14 mouse cellular contexts compared by ENCODE assay signal in genomic region chr12:86379672-86380213, GRCm38 (mm10). TPM values are rescaled to one million over a fixed set of nuclear protein-coding genes. Genes with fewer than 3 reads are reported as not detected.
DNase-seq lines count a peak whose midpoint lies in the region; ATAC-seq lines count a peak whose summit lies in the region.
"Had no signal": no experiment of that assay in that cellular context is flagged by ENCODE, and none has a peak within 500 bp of the region (broad histone marks: within the 10 kb centered on the region; RNA-seq: fewer than 3 reads in every experiment).

No protein-coding gene starts in this region.

- no peaks in the 10 kb centered on the region for H3K9me3 ChIP-seq in kidney, embryonic 15.5 days (replicated peaks)
- H3K9me3 ChIP-seq in forebrain, embryonic 12.5 days, result no peaks in the 10 kb centered on the region
- no peaks in the 10 kb centered on the region for H3K9me3 ChIP-seq in neural tube, embryonic 14.5 days (ENCODE audit: control insufficient read depth, low read length)
- H3K9me3 ChIP-seq: liver, embryonic 13.5 days had no signal

- no peaks in the 10 kb centered on the region for H3K36me3 ChIP-seq in kidney, embryonic 15.5 days
- no peaks in the 10 kb centered on the region for H3K36me3 ChIP-seq in forebrain, embryonic 12.5 days (replicated peaks)
- no peaks in the 10 kb centered on the region for H3K36me3 ChIP-seq in neural tube, embryonic 14.5 days (ENCODE audit: control insufficient read depth, insufficient read depth, low read length)
- H3K36me3 ChIP-seq: liver, embryonic 13.5 days had no signal

- H3K9ac ChIP-seq in kidney, embryonic 15.5 days, result no peak overlapping the region
- H3K9ac ChIP-seq in forebrain, embryonic 12.5 days, result 0 out of 2 replicates have a peak overlapping the region, but pooled peaks have one; percentile 9
- H3K9ac ChIP-seq in neural tube, embryonic 14.5 days (replicated peaks; ENCODE audit: low read depth, low read length), result no peak overlapping the region
- H3K9ac ChIP-seq: liver, embryonic 13.5 days had no signal

- H3K4me3 ChIP-seq in kidney, embryonic 15.5 days (replicated peaks), result no peak overlapping the region
- peak overlapping the region; percentile 14; the same call in 1 of the 2 replicates for H3K4me3 ChIP-seq in forebrain, embryonic 12.5 days (replicated peaks)
- H3K4me3 ChIP-seq in neural tube, embryonic 14.5 days (ENCODE audit: low read depth, low read length), result no peak overlapping the region
- H3K4me3 ChIP-seq: layer of hippocampus, adult 2 months; liver, embryonic 13.5 days had no signal

- no peaks in the 10 kb centered on the region for H3K4me1 ChIP-seq in kidney, embryonic 15.5 days
- H3K4me1 ChIP-seq in forebrain, embryonic 12.5 days, result peaks cover 47% of the 10 kb centered on the region
- H3K4me1 ChIP-seq in neural tube, embryonic 14.5 days (ENCODE audit: control insufficient read depth, insufficient read depth, low read length), result peaks cover 16% of the 10 kb centered on the region
- H3K4me1 ChIP-seq: liver, embryonic 13.5 days had no signal

- H3K4me2 ChIP-seq in kidney, embryonic 15.5 days, result peak overlapping the region; percentile 19; the same call in 1 of the 2 replicates
- H3K4me2 ChIP-seq in forebrain, embryonic 12.5 days, result peak overlapping the region; percentile 47
- H3K4me2 ChIP-seq in neural tube, embryonic 14.5 days (ENCODE audit: low read depth, low read length), result peak overlapping the region; percentile 35; the same call in 1 of the 2 replicates
- H3K4me2 ChIP-seq: liver, embryonic 13.5 days had no signal

- H3K27ac ChIP-seq in kidney, embryonic 15.5 days, result no peak overlapping the region
- H3K27ac ChIP-seq in forebrain, embryonic 12.5 days, result peak overlapping the region; percentile 64
- peak overlapping the region; percentile 52 for H3K27ac ChIP-seq in neural tube, embryonic 14.5 days (ENCODE audit: low read depth, low read length)
- H3K27ac ChIP-seq: layer of hippocampus, adult 2 months; liver, embryonic 13.5 days had no signal

- H3K27me3 ChIP-seq in kidney, embryonic 15.5 days, result peaks cover 60% of the 10 kb centered on the region
- peaks cover 38% of the 10 kb centered on the region for H3K27me3 ChIP-seq in forebrain, embryonic 12.5 days
- H3K27me3 ChIP-seq in neural tube, embryonic 14.5 days (ENCODE audit: control insufficient read depth, insufficient read depth, low read length), result peaks cover 6% of the 10 kb centered on the region; the same call in 1 of the 2 replicates

- ATAC-seq in kidney, embryonic 15.5 days (replicated peaks; ENCODE audit: low FRiP score), result no peak
- peak; percentile 77 for ATAC-seq in forebrain, embryonic 12.5 days (ENCODE audit: low FRiP score)
- peak; percentile 82 for ATAC-seq in neural tube, embryonic 14.5 days (ENCODE audit: low read depth)

- 6% methylated on average over 15 of the region's 15 CpGs for WGBS in kidney, embryonic 15.5 days
- WGBS in forebrain, embryonic 12.5 days, result 3% methylated on average over 15 of the region's 15 CpGs
- WGBS in neural tube, embryonic 14.5 days, result 3% methylated on average over 15 of the region's 15 CpGs

- DNase-seq in kidney, adult 9 months, result no peak
- peak; percentile 24 for DNase-seq in hindlimb bud, embryonic 11.5 days (ENCODE audit: extremely low spot score, low read depth, low spot score)
- no peak for DNase-seq in left cerebral cortex, adult 18-20 months (ENCODE audit: low spot score in 2 of 2)
- no peak for DNase-seq in thymus, adult 18-20 months
- DNase-seq in layer of hippocampus, adult 8-10 months (ENCODE audit: low spot score in 2 of 2), result no peak
- DNase-seq: liver, embryonic 13.5 days had no signal

RNA-seq across cellular contexts. Expression of gene Esrrb, which starts 18.8 kb away (rescaled TPM):
- polyA plus RNA-seq in kidney, embryonic 15.5 days (2015; fragmentation: Nextera tagmentation; extraction: Ambion mirVana), result 0.37 and 0.53 TPM in 2 replicates
- polyA plus RNA-seq in forebrain, embryonic 12.5 days (2016; fragmentation: Nextera tagmentation; extraction: Ambion mirVana), result 0.21 and 0.41 TPM in 2 replicates
- 2.7 and 3.7 TPM in 2 replicates for polyA plus RNA-seq in neural tube, embryonic 14.5 days (2014; fragmentation: Nextera tagmentation; extraction: Ambion mirVana)
- total RNA-seq in left cerebral cortex, adult 18-20 months (2021), result 1 to 10 TPM; 1.3 to 2.1 TPM
- 1 to 10 TPM in 3 of 4 experiments, under 1 TPM in 1; 0.98 to 1.9 (median 1.5) TPM for total RNA-seq in layer of hippocampus, adult 8-10 months (2022)
- total RNA-seq: CH12.LX; granulocyte monocyte progenitor cell, adult 5-6 weeks; hematopoietic stem cell, adult 5-6 weeks; megakaryocyte progenitor cell, adult 5-6 weeks had no signal
- polyA plus RNA-seq: liver, embryonic 13.5 days had no signal
